Mouse (Mus musculus) midbrain, embryonic 14.5 days (tissue): ENCODE data around the gene Acta1. TPM values are rescaled to one million over a fixed set of nuclear protein-coding genes. Genes with fewer than 3 reads are reported as not detected.

Experiments
- ATAC-seq: fragments of 200-750 bp; cut with Nextera tagmentation; 2 replicates; pipeline ENCODE4 v1.8.0; 2017; ENCODE audit warnings: moderate number of reproducible peaks, moderate library complexity; ENCODE audit not compliant: low FRiP score, low TSS enrichment
- DNase-seq: peaks from one replicate; pipeline ENCODE4 v3.0.0-alpha.2; 2015
- H3K27ac ChIP-seq: fragments of 300-500 bp; sonication (generic); replicated peaks from 2 replicates; pipeline ENCODE4 v1.5.1; 2014; ENCODE audit warnings: mild to moderate bottlenecking, low read depth, low read length, moderate library complexity
- H3K27me3 ChIP-seq: fragments of 300-500 bp; sonication (generic); 2 replicates; pipeline ENCODE4 v1.6.1; 2014; ENCODE audit warnings: low read length, control low read depth, mixed read lengths; ENCODE audit not compliant: control insufficient read depth, insufficient read depth
- H3K36me3 ChIP-seq: fragments of 300-500 bp; sonication (generic); 2 replicates; pipeline ENCODE4 v1.6.1; 2014; ENCODE audit warnings: low read length, control low read depth; ENCODE audit not compliant: control insufficient read depth, insufficient read depth
- H3K4me1 ChIP-seq: fragments of 300-500 bp; sonication (generic); 2 replicates; pipeline ENCODE4 v1.6.1; 2014; ENCODE audit warnings: mild to moderate bottlenecking, antibody characterized with exemption, low read length, control low read depth; ENCODE audit not compliant: control insufficient read depth, insufficient read depth
- H3K4me2 ChIP-seq: fragments of 300-500 bp; sonication (generic); 2 replicates; pipeline ENCODE4 v1.6.1; 2014; ENCODE audit warnings: mild to moderate bottlenecking, low read length, moderate library complexity
- H3K4me3 ChIP-seq: fragments of 300-500 bp; sonication (generic); replicated peaks from 2 replicates; pipeline ENCODE4 v1.5.1; 2014; ENCODE audit warnings: low read depth, low read length
- H3K9ac ChIP-seq: fragments of 300-500 bp; sonication (generic); replicated peaks from 2 replicates; pipeline ENCODE4 v1.6.1; 2014; ENCODE audit warnings: mild to moderate bottlenecking, low read length, moderate library complexity
- H3K9me3 ChIP-seq: fragments of 300-500 bp; sonication (generic); 2 replicates; pipeline ENCODE4 v1.6.1; 2016; ENCODE audit warnings: low read length, control low read depth, mixed read lengths; ENCODE audit not compliant: control insufficient read depth
- WGBS: fragments of 180-500 bp; shearing (Covaris S2); extraction: QIAGEN DNeasy Blood & Tissue Kit; methylation state at CpG from one replicate; pipeline ENCODE4 v1.1.7; 2014; 5-methylcytosine and 5-hydroxymethylcytosine counted together
- polyA plus RNA-seq: library from polyadenylated mRNA; unstranded; fragments of >200 nt; fragmentation: Nextera tagmentation; extraction: Ambion mirVana; gene quantifications from 2 replicates; pipeline ENCODE4 v1.2.1, GENCODE M21; 2014

Acta1 gene
- polyA plus RNA-seq, 1 experiment from 2014 or later: 3.7 TPM

DNA sequence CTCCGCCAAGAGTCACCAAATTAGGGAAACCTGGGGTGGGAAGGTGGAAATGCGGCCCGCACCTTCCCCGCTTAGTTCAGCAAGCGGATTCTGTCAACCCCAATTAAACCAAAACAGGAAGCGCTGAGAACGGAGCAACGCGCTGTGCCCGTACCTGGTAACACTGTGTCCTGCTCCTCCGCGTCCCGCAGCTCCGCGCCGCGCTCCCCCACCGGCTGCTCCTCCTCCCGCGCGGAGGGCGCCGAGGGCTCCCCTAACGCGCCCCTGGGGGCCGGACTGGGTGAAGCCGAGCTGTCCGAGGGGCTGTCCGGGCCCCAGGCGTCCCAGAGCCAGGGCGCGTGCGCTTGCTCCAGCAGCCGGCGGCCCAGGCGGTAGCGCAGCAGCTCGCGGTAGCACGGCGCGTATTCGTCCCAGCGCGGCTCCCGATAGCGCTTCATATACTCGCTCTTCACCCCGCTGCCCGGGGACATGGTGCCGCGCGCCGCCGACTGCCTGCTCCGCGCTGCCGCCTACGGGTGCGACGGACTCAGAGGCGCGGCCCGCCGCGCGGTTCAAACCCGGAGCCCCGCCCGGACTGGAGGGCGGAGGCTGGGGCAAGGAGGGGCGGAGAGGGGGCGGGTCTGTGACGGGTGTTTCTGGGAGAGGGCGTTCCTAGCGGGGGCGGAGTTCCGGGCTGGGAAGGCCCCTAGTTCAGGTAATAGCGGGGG lies 35.5 kb downstream of the Acta1 start:
- peak overlapping the region; percentile 85 for H3K4me2 ChIP-seq
- WGBS: under 1% methylated on average over 78 of the region's 79 CpGs
- H3K9me3 ChIP-seq: no peaks in the 10 kb centered on the region
- H3K36me3 ChIP-seq: no peaks in the 10 kb centered on the region
- DNase-seq (peak; percentile 95), ATAC-seq (peak; percentile 94)
- peak overlapping the region; percentile 84 for H3K9ac ChIP-seq
- 0 out of 2 replicates have a peak, but pooled peaks cover 4% of the 10 kb centered on the region for H3K27me3 ChIP-seq
- peaks cover 6% of the 10 kb centered on the region; the same call in 1 of the 2 replicates for H3K4me1 ChIP-seq
- H3K4me3 ChIP-seq: peak overlapping the region; percentile 78
- peak overlapping the region; percentile 83 for H3K27ac ChIP-seq

DNA sequence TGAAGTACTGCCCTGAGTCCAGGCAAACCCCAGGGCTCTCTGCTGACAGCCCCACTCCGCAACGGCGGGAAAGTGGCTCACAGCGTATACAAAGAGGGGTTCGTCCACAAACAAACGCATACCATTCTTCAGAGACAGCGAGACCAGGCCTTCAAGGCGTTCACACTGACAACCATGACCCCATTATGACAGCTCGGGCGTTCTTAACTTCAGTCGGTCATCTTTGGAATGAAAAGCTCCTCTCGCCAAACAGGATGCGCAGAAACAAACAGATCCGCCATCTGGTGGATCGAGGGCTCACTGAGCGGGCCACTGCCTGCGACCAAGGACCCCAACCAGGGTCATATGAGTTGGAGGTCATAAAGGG lies 36.0 kb downstream of the Acta1 start:
- WGBS: 0% methylated on average over 17 of the region's 17 CpGs
- H3K9me3 ChIP-seq: no peaks in the 10 kb centered on the region
- DNase-seq: no peak
- H3K27ac ChIP-seq: peak overlapping the region; percentile 83
- no peaks in the 10 kb centered on the region for H3K36me3 ChIP-seq
- peaks cover 6% of the 10 kb centered on the region; the same call in 1 of the 2 replicates for H3K4me1 ChIP-seq
- H3K9ac ChIP-seq: peak overlapping the region; percentile 84
- peak overlapping the region; percentile 78 for H3K4me3 ChIP-seq
- H3K27me3 ChIP-seq: 0 out of 2 replicates have a peak, but pooled peaks cover 4% of the 10 kb centered on the region
- peak; percentile 18; the same call in 1 of the 2 replicates for ATAC-seq
- peak overlapping the region; percentile 85 for H3K4me2 ChIP-seq

DNA sequence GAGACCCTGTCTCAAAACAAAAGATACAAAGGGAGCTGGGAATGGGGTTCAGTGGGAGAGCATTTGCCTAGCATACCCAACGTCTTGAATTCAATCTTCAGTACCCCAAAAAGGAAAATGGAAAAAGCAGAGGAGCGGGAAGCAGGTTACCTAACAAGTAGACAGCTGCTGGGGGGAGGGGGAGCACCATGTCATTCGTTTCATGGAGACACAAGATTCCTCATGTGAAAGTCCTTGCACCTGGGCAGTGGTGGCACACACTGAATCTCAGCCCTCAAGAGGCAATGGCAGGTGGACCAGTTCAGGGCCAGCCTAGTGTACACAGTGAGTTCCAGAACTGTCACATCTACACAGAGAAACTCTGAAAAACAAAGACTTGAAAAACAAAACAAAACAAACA lies 37.2 kb downstream of the Acta1 start:
- H3K9ac ChIP-seq: no peak overlapping the region; the same call in 1 of the 2 replicates
- no peak for DNase-seq
- H3K4me2 ChIP-seq: peak overlapping the region; percentile 85; the same call in 1 of the 2 replicates
- WGBS: 65% methylated on average over 3 of the region's 3 CpGs
- no peaks in the 10 kb centered on the region for H3K9me3 ChIP-seq
- no peaks in the 10 kb centered on the region for H3K36me3 ChIP-seq
- H3K27me3 ChIP-seq: 0 out of 2 replicates have a peak, but pooled peaks cover 4% of the 10 kb centered on the region
- H3K4me1 ChIP-seq: peaks cover 6% of the 10 kb centered on the region; the same call in 1 of the 2 replicates
- no peak overlapping the region for H3K27ac ChIP-seq
- H3K4me3 ChIP-seq: no peak overlapping the region
- no peak for ATAC-seq

DNA sequence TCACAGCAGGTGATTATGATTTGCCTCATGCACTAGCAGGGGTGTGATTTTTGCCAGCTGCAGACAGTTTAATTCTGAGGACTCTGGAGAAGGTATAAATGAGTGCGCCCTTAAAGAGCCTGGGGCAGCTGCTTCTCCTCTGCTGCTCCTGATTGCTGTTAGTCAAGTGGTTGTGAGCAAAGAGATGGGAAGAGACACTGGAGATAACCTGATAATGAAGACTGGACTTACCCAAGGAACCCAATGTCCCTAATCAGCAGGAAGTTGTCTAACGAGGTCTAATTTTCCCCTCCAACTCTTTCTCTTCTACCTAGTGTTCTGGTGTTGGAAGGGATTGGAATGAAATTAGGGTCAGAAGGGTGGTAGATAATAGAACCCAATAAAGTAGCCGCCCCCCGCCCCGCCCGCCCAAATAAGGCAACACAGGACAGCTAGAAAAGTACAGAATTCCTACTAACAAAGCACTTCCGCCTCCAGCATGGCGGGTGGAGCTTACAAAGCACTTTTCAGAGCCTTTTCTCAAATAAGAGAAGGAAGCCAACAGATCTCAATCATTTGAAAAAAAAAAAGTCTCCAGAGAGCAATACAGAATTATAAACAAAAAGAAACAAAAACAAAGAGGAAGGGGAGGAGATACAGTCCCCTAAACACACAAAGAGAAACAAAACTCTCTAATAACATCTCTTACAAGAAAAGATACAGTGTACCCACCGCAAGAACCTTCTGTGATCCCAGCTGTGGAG lies 39.6 kb downstream of the Acta1 start:
- DNase-seq (no peak), ATAC-seq (no peak)
- WGBS: 91% methylated on average over 9 of the region's 9 CpGs
- H3K4me1 ChIP-seq: peaks cover 6% of the 10 kb centered on the region; the same call in 1 of the 2 replicates
- H3K9me3 ChIP-seq: no peaks in the 10 kb centered on the region
- no peaks in the 10 kb centered on the region for H3K27me3 ChIP-seq
- H3K4me3 ChIP-seq: no peak overlapping the region
- H3K27ac ChIP-seq: no peak overlapping the region
- H3K4me2 ChIP-seq: no peak overlapping the region
- no peaks in the 10 kb centered on the region for H3K36me3 ChIP-seq
- no peak overlapping the region for H3K9ac ChIP-seq

DNA sequence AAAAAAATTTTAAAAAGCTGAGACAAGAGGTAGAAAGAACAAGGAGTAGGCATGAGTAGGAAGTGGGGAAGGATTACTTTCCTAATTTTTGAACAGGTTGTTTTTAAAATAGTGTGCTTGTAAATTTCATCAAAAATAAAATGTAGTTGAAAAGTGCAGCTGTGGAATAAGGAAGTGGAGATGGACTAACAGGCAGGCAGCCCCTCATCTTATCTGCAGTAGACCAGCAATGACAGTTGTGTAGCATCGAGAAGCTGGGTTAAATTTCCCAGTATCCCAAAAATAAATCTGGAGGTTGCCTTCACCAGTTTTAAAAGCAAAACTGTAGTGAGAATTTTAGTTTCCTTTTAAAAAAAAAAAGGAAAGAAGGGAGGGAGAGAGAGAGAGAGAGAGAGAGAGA lies 40.3 kb downstream of the Acta1 start:
- H3K9me3 ChIP-seq: no peaks in the 10 kb centered on the region
- no peak overlapping the region for H3K4me3 ChIP-seq
- no peak for ATAC-seq
- DNase-seq: no peak
- H3K27ac ChIP-seq: no peak overlapping the region
- H3K27me3 ChIP-seq: no peaks in the 10 kb centered on the region
- WGBS: 96% methylated on average over 1 of the region's 1 CpGs
- H3K4me2 ChIP-seq: no peak overlapping the region
- H3K36me3 ChIP-seq: no peaks in the 10 kb centered on the region
- H3K9ac ChIP-seq: no peak overlapping the region
- H3K4me1 ChIP-seq: peaks cover 6% of the 10 kb centered on the region; the same call in 1 of the 2 replicates

DNA sequence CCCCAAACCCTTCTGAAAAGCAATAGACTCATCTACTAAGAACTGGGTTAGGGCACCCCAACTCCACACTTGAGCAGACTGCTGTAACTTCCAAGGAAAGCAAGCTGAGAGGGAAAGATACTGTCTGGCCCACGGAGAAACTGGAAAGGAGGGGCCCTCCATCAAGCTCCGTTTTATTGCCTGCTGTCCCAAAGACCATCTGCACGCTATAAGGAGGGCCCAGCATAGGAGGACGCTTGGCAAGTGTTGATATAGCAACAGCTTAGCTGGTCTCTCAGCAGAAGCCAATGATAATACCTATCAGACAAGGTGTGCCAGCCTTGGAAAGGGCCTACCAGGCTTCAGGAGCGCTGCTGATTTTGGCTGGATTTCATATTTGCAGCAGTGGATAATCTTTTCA lies 43.0 kb downstream of the Acta1 start:
- H3K4me2 ChIP-seq: no peak overlapping the region
- no peaks in the 10 kb centered on the region for H3K9me3 ChIP-seq
- no peak overlapping the region for H3K9ac ChIP-seq
- H3K36me3 ChIP-seq: no peaks in the 10 kb centered on the region
- H3K4me1 ChIP-seq: no peaks in the 10 kb centered on the region
- no peak overlapping the region for H3K4me3 ChIP-seq
- DNase-seq (no peak), ATAC-seq (no peak)
- H3K27me3 ChIP-seq: no peaks in the 10 kb centered on the region
- WGBS: 76% methylated on average over 5 of the region's 5 CpGs
- H3K27ac ChIP-seq: no peak overlapping the region

DNA sequence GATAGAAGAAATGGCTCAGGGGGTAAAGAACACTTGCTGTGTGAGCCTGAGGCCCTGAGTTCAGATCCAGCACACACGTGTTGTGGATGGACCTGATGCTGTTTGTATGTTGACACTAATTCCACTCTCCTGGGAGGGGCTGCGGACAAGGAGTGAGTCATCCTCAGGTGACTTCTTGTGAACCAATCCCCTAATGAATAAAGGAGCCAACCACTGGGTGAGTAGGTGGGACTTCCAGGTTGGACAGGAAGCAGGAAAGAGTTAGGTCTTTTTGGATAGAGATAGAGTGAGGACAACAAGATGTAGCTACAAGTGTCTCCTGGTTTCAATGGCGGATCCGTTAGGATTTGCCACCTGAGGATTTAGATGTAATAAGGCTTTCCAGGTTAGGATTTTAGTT lies 45.2 kb downstream of the Acta1 start:
- Histone ChIP-seq H3K4me1 (no peaks in the 10 kb centered on the region), H3K9ac (no peak overlapping the region), H3K27me3 (no peaks in the 10 kb centered on the region), H3K27ac (no peak overlapping the region), H3K4me2 (no peak overlapping the region), H3K4me3 (no peak overlapping the region), H3K9me3 (no peaks in the 10 kb centered on the region), H3K36me3 (no peaks in the 10 kb centered on the region)
- 90% methylated on average over 4 of the region's 4 CpGs for WGBS
- no peak for DNase-seq
- ATAC-seq: no peak

DNA sequence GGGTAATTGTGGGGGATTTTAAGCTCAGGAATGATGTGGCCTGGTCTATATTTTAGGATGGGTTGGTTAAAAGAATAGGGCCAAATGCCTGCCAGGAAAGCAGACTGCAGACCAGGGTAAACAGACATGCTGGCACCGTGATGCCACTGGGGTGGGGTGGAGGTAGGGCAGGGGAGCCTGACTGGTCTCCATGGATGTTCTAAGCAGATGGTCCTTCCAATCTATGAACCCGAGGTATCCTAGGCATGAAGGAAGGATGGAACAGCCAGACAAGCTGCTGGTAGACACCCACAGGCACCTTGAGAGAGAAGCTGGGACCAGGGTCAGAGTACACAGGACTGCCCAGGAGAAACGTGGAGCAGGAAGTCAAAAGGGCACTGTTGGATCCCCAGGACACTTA lies 47.0 kb downstream of the Acta1 start:
- H3K4me3 ChIP-seq: no peak overlapping the region
- no peaks in the 10 kb centered on the region for H3K4me1 ChIP-seq
- DNase-seq (no peak), ATAC-seq (no peak)
- no peaks in the 10 kb centered on the region for H3K36me3 ChIP-seq
- WGBS: 65% methylated on average over 3 of the region's 3 CpGs
- no peak overlapping the region for H3K27ac ChIP-seq
- no peaks in the 10 kb centered on the region for H3K27me3 ChIP-seq
- no peak overlapping the region for H3K4me2 ChIP-seq
- no peak overlapping the region for H3K9ac ChIP-seq
- H3K9me3 ChIP-seq: no peaks in the 10 kb centered on the region
